Mouse (Mus musculus) v-Abl transformed pro-B cells (cell line): ENCODE measurements at regions not wholly inside any gene's neighbourhood (a gene's known extent, or its start where the extent isn't known, plus 50 kb on each side); places are given as distances from the start of the nearest gene placed in this dataset.
"Not testable (repeated sequence)": the region's sequence is repeated elsewhere in the genome, so short reads cannot be mapped to it uniquely, and the experiment has no call there.

Experiments used
- in situ Hi-C, 2 experiments: fragments of 400-800 bp; cut with MboI; formaldehyde crosslinking; loops; one replicate each; pipeline ENCODE4 v1.15.1; 2025; ENCODE audit not compliant: unreplicated experiment in 2 of 2

- in situ Hi-C loops = no loop called here
Observed at GRCm38 (mm10) chr7:36229031-36229430, 426.2 kb upstream of the Zfp507 start.

GRCm38 (mm10) chr7:36224416-36224815, 421.6 kb upstream of the Zfp507 start:
- in situ Hi-C loops = no loop called here

- in situ Hi-C loops = no loop called here
Observed at GRCm38 (mm10) chr7:36218386-36218785, 415.6 kb upstream of the Zfp507 start.

- in situ Hi-C loops = no loop called here
Observed at GRCm38 (mm10) chr7:36210034-36210433, 407.2 kb upstream of the Zfp507 start.

GRCm38 (mm10) chr7:36207525-36208260, 404.9 kb upstream of the Zfp507 start:
- in situ Hi-C loops = no loop called here

GRCm38 (mm10) chr7:36198091-36198700, 395.4 kb upstream of the Zfp507 start:
- in situ Hi-C loops = no loop called here

- in situ Hi-C loops = no loop called here
Observed at GRCm38 (mm10) chr7:36196154-36196720, 393.4 kb upstream of the Zfp507 start.

GRCm38 (mm10) chr7:36192645-36193044, 389.8 kb upstream of the Zfp507 start:
- in situ Hi-C loops = no loop called here

GRCm38 (mm10) chr7:36177947-36178346, 375.1 kb upstream of the Zfp507 start:
- in situ Hi-C loops = no loop called here

GRCm38 (mm10) chr7:36175296-36175695, 372.5 kb upstream of the Zfp507 start:
- in situ Hi-C loops = no loop called here

- in situ Hi-C loops = not testable (repeated sequence)
Observed at GRCm38 (mm10) chr7:36172511-36172910, 369.7 kb upstream of the Zfp507 start.

GRCm38 (mm10) chr7:36157270-36157945, 354.6 kb upstream of the Zfp507 start:
- in situ Hi-C loops = no loop called here

- in situ Hi-C loops = no loop called here
Observed at GRCm38 (mm10) chr7:36156595-36156994, 353.8 kb upstream of the Zfp507 start.

- in situ Hi-C loops = no loop called here
Observed at GRCm38 (mm10) chr7:36155576-36155975, 352.8 kb upstream of the Zfp507 start.

- in situ Hi-C loops = no loop called here
Observed at GRCm38 (mm10) chr7:36155159-36155558, 352.4 kb upstream of the Zfp507 start.

GRCm38 (mm10) chr7:36150871-36151560, 348.2 kb upstream of the Zfp507 start:
- in situ Hi-C loops = no loop called here

GRCm38 (mm10) chr7:36136571-36136970, 333.8 kb upstream of the Zfp507 start:
- in situ Hi-C loops = no loop called here

GRCm38 (mm10) chr7:36134557-36134956, 331.8 kb upstream of the Zfp507 start:
- in situ Hi-C loops = no loop called here

- in situ Hi-C loops = no loop called here
Observed at GRCm38 (mm10) chr7:36133658-36134143, 330.9 kb upstream of the Zfp507 start.

GRCm38 (mm10) chr7:36133026-36133425, 330.2 kb upstream of the Zfp507 start:
- in situ Hi-C loops = no loop called here

GRCm38 (mm10) chr7:36132569-36132968, 329.8 kb upstream of the Zfp507 start:
- in situ Hi-C loops = no loop called here
